Mouse (Mus musculus): Measurements from ENCODE around the gene Rab42. TPM values are rescaled to one million over a fixed set of nuclear protein-coding genes. Genes with fewer than 3 reads are reported as not detected.

Gene Rab42
- polyA plus RNA-seq, 1 experiment from 2014 or later: 2.4 TPM

DNA sequence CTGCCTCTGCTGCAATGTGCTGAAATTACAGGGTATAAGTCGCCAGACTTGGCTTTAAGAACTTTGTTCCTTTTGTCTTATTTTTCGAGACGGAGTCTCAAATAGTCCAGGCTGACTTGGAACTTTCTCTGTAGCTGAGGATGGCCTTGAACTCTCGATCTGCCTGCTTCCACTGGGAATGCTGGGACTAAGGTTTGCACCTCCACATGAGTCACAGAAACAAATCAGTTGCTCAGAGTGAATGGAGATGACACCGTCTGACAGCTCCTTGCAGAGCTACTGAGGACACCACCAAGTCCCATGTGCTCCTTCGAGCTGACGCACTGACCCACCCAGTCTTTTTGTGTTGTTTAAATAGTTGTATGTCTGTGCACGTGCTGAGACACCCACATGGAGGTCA lies 50.1 kb downstream of the Rab42 start:
- Histone ChIP-seq H3K27ac (no peak overlapping the region), H3K4me3 (replicated peaks; ENCODE audit: low read depth, low read length) (no peak overlapping the region), H3K9ac (ENCODE audit: low read depth, low read length) (no peak overlapping the region), H3K4me1 (replicated peaks; ENCODE audit: insufficient read depth, low read length) (no peaks in the 10 kb centered on the region), H3K27me3 (ENCODE audit: insufficient read depth, low read length) (no peaks in the 10 kb centered on the region), H3K9me3 (replicated peaks; ENCODE audit: low read length) (no peaks in the 10 kb centered on the region), H3K4me2 (ENCODE audit: low read length) (no peak overlapping the region), H3K36me3 (ENCODE audit: insufficient read depth, low read length) (peaks cover 15% of the 10 kb centered on the region)
- WGBS: 83% methylated on average over 8 of the region's 8 CpGs
- DNase-seq (ENCODE audit: low spot score) (no peak), ATAC-seq (replicated peaks; ENCODE audit: low FRiP score, low read depth) (no peak)
- TF ChIP-seq CTCF (IDR thresholded peaks at IDR 0.05; ENCODE audit: low read depth): no peak

Other genes starting within 250 kb of the Rab42 start
- 0.08 and 0.17 TPM in 2 replicates for gene Gm10300, start 228.7 kb downstream of the Rab42 start, polyA plus RNA-seq (2015; fragmentation: Nextera tagmentation; extraction: Ambion mirVana)
- gene Epb41, start 228.1 kb downstream of the Rab42 start, polyA plus RNA-seq (2015; fragmentation: Nextera tagmentation; extraction: Ambion mirVana): 42.3 and 44.6 TPM in 2 replicates
- 0.03 and 0.05 TPM in 2 replicates for gene Oprd1, start 158.9 kb downstream of the Rab42 start, polyA plus RNA-seq (2015; fragmentation: Nextera tagmentation; extraction: Ambion mirVana)
- 87.7 and 89.4 TPM in 2 replicates for gene Ythdf2, start 91.1 kb downstream of the Rab42 start, polyA plus RNA-seq (2015; fragmentation: Nextera tagmentation; extraction: Ambion mirVana)
- gene Gmeb1, start 41.8 kb downstream of the Rab42 start, polyA plus RNA-seq (2015; fragmentation: Nextera tagmentation; extraction: Ambion mirVana): 21.9 and 24.3 TPM in 2 replicates
- gene Taf12, start 29.0 kb downstream of the Rab42 start, polyA plus RNA-seq (2015; fragmentation: Nextera tagmentation; extraction: Ambion mirVana): 38.1 and 39.0 TPM in 2 replicates
- gene Trnau1ap, start 26.2 kb upstream of the Rab42 start, polyA plus RNA-seq (2015; fragmentation: Nextera tagmentation; extraction: Ambion mirVana): 70.3 and 72.8 TPM in 2 replicates
- gene Rcc1, start 50.2 kb upstream of the Rab42 start, polyA plus RNA-seq (2015; fragmentation: Nextera tagmentation; extraction: Ambion mirVana): 40.0 and 45.9 TPM in 2 replicates
- 24.3 and 25.2 TPM in 2 replicates for gene Phactr4, start 119.1 kb upstream of the Rab42 start, polyA plus RNA-seq (2015; fragmentation: Nextera tagmentation; extraction: Ambion mirVana)
- gene Med18, start 160.5 kb upstream of the Rab42 start, polyA plus RNA-seq (2015; fragmentation: Nextera tagmentation; extraction: Ambion mirVana): 20.9 and 22.1 TPM in 2 replicates
- 18.1 and 20.1 TPM in 2 replicates for gene Sesn2, start 207.1 kb upstream of the Rab42 start, polyA plus RNA-seq (2015; fragmentation: Nextera tagmentation; extraction: Ambion mirVana)
- gene Atpif1, start 230.3 kb upstream of the Rab42 start, polyA plus RNA-seq (2015; fragmentation: Nextera tagmentation; extraction: Ambion mirVana): 1,652 and 1,801 TPM in 2 replicates
- 162 and 170 TPM in 2 replicates for gene Dnajc8, start 232.2 kb upstream of the Rab42 start, polyA plus RNA-seq (2015; fragmentation: Nextera tagmentation; extraction: Ambion mirVana)

Data from kidney, postnatal 0 days (tissue).